Mouse (Mus musculus): ENCODE measurements around the gene Acsm3.

- TF ChIP-seq CTCF (IDR thresholded peaks at IDR 0.05; ENCODE audit: low read depth, low read length) = no peak
- TF ChIP-seq EP300 (IDR thresholded peaks at IDR 0.05; ENCODE audit: insufficient read depth, low read depth, low read length) = no peak
- peak; percentile 7 for TF ChIP-seq POLR2A (IDR thresholded peaks at IDR 0.05; ENCODE audit: insufficient read depth, low read length)
These were observed 33.0 kb downstream of the Acsm3 start, which contains the start of the genes Rexo5 and Eri2 for GRCm38 (mm10) chr7:119793586-119794250.

Measured in ES-Bruce4 (cell line).